9 mouse cellular contexts compared by ENCODE assay signal in the genomic region with DNA sequence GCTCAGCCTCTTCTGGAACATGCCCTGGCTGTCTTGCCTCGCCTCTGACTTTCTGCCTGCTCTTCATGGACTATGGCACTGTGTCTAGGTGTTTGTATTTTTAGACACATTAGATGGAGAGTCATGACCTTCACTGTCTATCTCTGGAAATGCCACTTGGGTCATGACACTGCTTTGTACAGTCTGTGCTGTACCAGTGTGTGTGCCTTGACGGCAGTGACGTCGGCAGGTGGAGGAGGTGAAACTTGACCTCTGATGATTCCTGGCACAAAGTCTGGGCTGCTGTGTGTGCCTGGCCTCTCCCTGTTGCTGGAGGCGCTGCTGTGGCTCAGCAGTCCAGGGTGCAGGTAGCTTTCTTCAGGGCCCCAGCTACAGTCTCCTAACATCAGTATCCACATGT. TPM values are rescaled to one million over a fixed set of nuclear protein-coding genes. Genes with fewer than 3 reads are reported as not detected.
DNase-seq lines count a peak whose midpoint lies in the region; ATAC-seq and TF ChIP-seq lines count a peak whose summit lies in the region.
"Had no signal": no experiment of that assay in that cellular context is flagged by ENCODE, and none has a peak within 500 bp of the region (broad histone marks: within the 10 kb centered on the region; RNA-seq: fewer than 3 reads in every experiment).

No protein-coding gene starts in this region.

- intact Hi-C loops in left cerebral cortex, postnatal 4 days (cut with DNase I): loop anchor here (5.0 kb wide), 1 partner anchor 39 kb away; no protein-coding TSS in a partner anchor

- H3K9ac ChIP-seq in neural tube, embryonic 15.5 days (replicated peaks): no peak overlapping the region
- H3K9ac ChIP-seq in heart, postnatal 0 days (replicated peaks; ENCODE audit: low read depth, low read length): peak overlapping the region; percentile 17; the same call in 1 of the 2 replicates
- H3K9ac ChIP-seq in liver, embryonic 11.5 days (ENCODE audit: low read depth, low read length): peak overlapping the region; percentile 26; the same call in 1 of the 2 replicates
- no peak overlapping the region for H3K9ac ChIP-seq in stomach, embryonic 16.5 days (ENCODE audit: low read length)
- H3K9ac ChIP-seq: hindbrain, embryonic 15.5 days had no signal

- TF ChIP-seq CTCF in heart, postnatal 0 days (IDR thresholded peaks at IDR 0.05; ENCODE audit: low read depth): no peak

- H3K4me3 ChIP-seq in neural tube, embryonic 15.5 days (replicated peaks): no peak overlapping the region
- no peak overlapping the region for H3K4me3 ChIP-seq in heart, postnatal 0 days (ENCODE audit: low read depth, low read length)
- no peak overlapping the region for H3K4me3 ChIP-seq in liver, embryonic 11.5 days (ENCODE audit: low read depth, low read length)
- H3K4me3 ChIP-seq in stomach, embryonic 16.5 days (replicated peaks; ENCODE audit: low read length): no peak overlapping the region
- H3K4me3 ChIP-seq: hindbrain, embryonic 15.5 days had no signal

- H3K27me3 ChIP-seq in neural tube, embryonic 15.5 days (replicated peaks): no peaks in the 10 kb centered on the region
- no peaks in the 10 kb centered on the region for H3K27me3 ChIP-seq in heart, postnatal 0 days (ENCODE audit: control insufficient read depth, insufficient read depth, low read length)
- H3K27me3 ChIP-seq in liver, embryonic 11.5 days (replicated peaks; ENCODE audit: control insufficient read depth, insufficient read depth, low read length): no peaks in the 10 kb centered on the region
- no peaks in the 10 kb centered on the region for H3K27me3 ChIP-seq in stomach, embryonic 16.5 days (ENCODE audit: control insufficient read depth, insufficient read depth, low read length)
- H3K27me3 ChIP-seq: hindbrain, embryonic 15.5 days had no signal

- TF ChIP-seq EP300 in heart, postnatal 0 days (IDR thresholded peaks at IDR 0.05; ENCODE audit: low read depth): peak; percentile 94

- H3K27ac ChIP-seq in neural tube, embryonic 15.5 days (replicated peaks): no peak overlapping the region
- H3K27ac ChIP-seq in heart, postnatal 0 days (ENCODE audit: low read depth): peak overlapping the region; percentile 96
- H3K27ac ChIP-seq in liver, embryonic 11.5 days (ENCODE audit: low read depth, low read length): peak overlapping the region; percentile 45
- peak overlapping the region; percentile 81 for H3K27ac ChIP-seq in stomach, embryonic 16.5 days (ENCODE audit: low read length)
- H3K27ac ChIP-seq: hindbrain, embryonic 15.5 days had no signal

- 0 out of 2 replicates have a peak, but pooled peaks have one; percentile 15 for ATAC-seq in neural tube, embryonic 15.5 days (ENCODE audit: low FRiP score)
- peak; percentile 90 for ATAC-seq in heart, postnatal 0 days (ENCODE audit: insufficient read depth, low read depth)
- no peak for ATAC-seq in liver, embryonic 11.5 days (replicated peaks; ENCODE audit: low FRiP score)
- ATAC-seq in stomach, embryonic 16.5 days (ENCODE audit: insufficient read depth, low FRiP score): peak; percentile 64

- H3K9me3 ChIP-seq in neural tube, embryonic 15.5 days (replicated peaks): no peaks in the 10 kb centered on the region
- H3K9me3 ChIP-seq in heart, postnatal 0 days (replicated peaks; ENCODE audit: control insufficient read depth, low read length): no peaks in the 10 kb centered on the region
- H3K9me3 ChIP-seq in liver, embryonic 11.5 days (ENCODE audit: control insufficient read depth, low read length): no peaks in the 10 kb centered on the region
- no peaks in the 10 kb centered on the region for H3K9me3 ChIP-seq in stomach, embryonic 16.5 days (replicated peaks; ENCODE audit: control insufficient read depth, low read length)
- H3K9me3 ChIP-seq: hindbrain, embryonic 15.5 days had no signal

- no peaks in the 10 kb centered on the region for H3K36me3 ChIP-seq in neural tube, embryonic 15.5 days
- no peaks in the 10 kb centered on the region for H3K36me3 ChIP-seq in heart, postnatal 0 days (replicated peaks; ENCODE audit: control insufficient read depth, insufficient read depth, low read length)
- H3K36me3 ChIP-seq in liver, embryonic 11.5 days (ENCODE audit: control insufficient read depth, insufficient read depth, low read length): peaks cover 2% of the 10 kb centered on the region; the same call in 1 of the 2 replicates
- H3K36me3 ChIP-seq in stomach, embryonic 16.5 days (ENCODE audit: control insufficient read depth, insufficient read depth, low read length): no peaks in the 10 kb centered on the region
- H3K36me3 ChIP-seq: hindbrain, embryonic 15.5 days had no signal

- peaks cover 26% of the 10 kb centered on the region for H3K4me1 ChIP-seq in neural tube, embryonic 15.5 days
- peaks cover 28% of the 10 kb centered on the region for H3K4me1 ChIP-seq in heart, postnatal 0 days (ENCODE audit: control insufficient read depth, insufficient read depth)
- peaks cover 51% of the 10 kb centered on the region for H3K4me1 ChIP-seq in liver, embryonic 11.5 days (replicated peaks; ENCODE audit: control insufficient read depth, insufficient read depth, low read length)
- H3K4me1 ChIP-seq in stomach, embryonic 16.5 days (ENCODE audit: control insufficient read depth, insufficient read depth, low read length): peaks cover 25% of the 10 kb centered on the region; the same call in 1 of the 2 replicates

- WGBS in neural tube, embryonic 15.5 days: 77% methylated on average over 5 of the region's 5 CpGs
- 36% methylated on average over 5 of the region's 5 CpGs for WGBS in heart, postnatal 0 days
- 66% methylated on average over 5 of the region's 5 CpGs for WGBS in liver, embryonic 11.5 days
- 35% methylated on average over 5 of the region's 5 CpGs for WGBS in stomach, embryonic 16.5 days

- DNase-seq in neural tube, embryonic 10.5 days (ENCODE audit: extremely low spot score, low spot score): no peak
- peak; percentile 92 for DNase-seq in heart, postnatal 0 days (ENCODE audit: low spot score)
- DNase-seq in liver, embryonic 11.5 days (ENCODE audit: low spot score): no peak
- no peak for DNase-seq in left cerebral cortex, postnatal 4 days
- DNase-seq in cerebellum, adult 9-11 months: no peak
- DNase-seq in retina, embryonic 14.5 days (ENCODE audit: low spot score): no peak

- no peak overlapping the region for H3K4me2 ChIP-seq in neural tube, embryonic 15.5 days
- peak overlapping the region; percentile 13; the same call in 1 of the 2 replicates for H3K4me2 ChIP-seq in heart, postnatal 0 days (ENCODE audit: low read depth, low read length)
- peak overlapping the region; percentile 10; the same call in 1 of the 2 replicates for H3K4me2 ChIP-seq in liver, embryonic 11.5 days
- H3K4me2 ChIP-seq in stomach, embryonic 16.5 days (ENCODE audit: low read depth, low read length): no peak overlapping the region
- H3K4me2 ChIP-seq: hindbrain, embryonic 15.5 days had no signal

RNA-seq across cellular contexts. Expression of gene Noct, which starts 9.2 kb away (rescaled TPM):
- polyA plus RNA-seq in neural tube, embryonic 15.5 days (2015; fragmentation: Nextera tagmentation; extraction: Ambion mirVana): 32.0 and 35.6 TPM in 2 replicates
- total RNA-seq in heart, postnatal 0 days (2014; rRNA removed; ENCODE audit: low replicate concordance): 28.1 and 35.6 TPM in 2 replicates
- polyA plus RNA-seq in heart, postnatal 0 days (2015; fragmentation: Nextera tagmentation; extraction: Ambion mirVana): 8.5 and 11.9 TPM in 2 replicates
- polyA plus RNA-seq in liver, embryonic 11.5 days (2014; fragmentation: Nextera tagmentation; extraction: Ambion mirVana): 29.0 and 30.7 TPM in 2 replicates
- 5.7 and 6.3 TPM in 2 replicates for polyA plus RNA-seq in stomach, embryonic 16.5 days (2015; fragmentation: Nextera tagmentation; extraction: Ambion mirVana)
- total RNA-seq in left cerebral cortex, postnatal 4 days (2021): 10 to 100 TPM; 40.4 to 42.1 TPM

Comparison
In these comparisons a context has a peak if more than half of its experiments do, and no peak if none do; other contexts are left out.
1. H3K4me2 ChIP-seq: peak in heart, postnatal 0 days (single experiment) and liver, embryonic 11.5 days (single experiment); none in neural tube, embryonic 15.5 days (single experiment) and stomach, embryonic 16.5 days (single experiment).
2. H3K9ac ChIP-seq: peak in heart, postnatal 0 days (single experiment) and liver, embryonic 11.5 days (single experiment); none in neural tube, embryonic 15.5 days (single experiment) and stomach, embryonic 16.5 days (single experiment).